Mouse (Mus musculus): ENCODE results near the gene Rab3gap1.

- TF ChIP-seq POLR2A (IDR thresholded peaks at IDR 0.05; ENCODE audit: low read depth, low read length) (no peak), CTCF (IDR thresholded peaks at IDR 0.05; ENCODE audit: borderline replicate concordance, insufficient read depth, low read length) (no peak)
Observed at GRCm38 (mm10) chr1:127861900-127862299, 6.7 kb upstream of the Rab3gap1 start.
